Mouse (Mus musculus): ENCODE results near the gene Trmt2b.
"Not testable (repeated sequence)": the region's sequence is repeated elsewhere in the genome, so short reads cannot be mapped to it uniquely, and the experiment has no call there.

Gene Trmt2b

DNA sequence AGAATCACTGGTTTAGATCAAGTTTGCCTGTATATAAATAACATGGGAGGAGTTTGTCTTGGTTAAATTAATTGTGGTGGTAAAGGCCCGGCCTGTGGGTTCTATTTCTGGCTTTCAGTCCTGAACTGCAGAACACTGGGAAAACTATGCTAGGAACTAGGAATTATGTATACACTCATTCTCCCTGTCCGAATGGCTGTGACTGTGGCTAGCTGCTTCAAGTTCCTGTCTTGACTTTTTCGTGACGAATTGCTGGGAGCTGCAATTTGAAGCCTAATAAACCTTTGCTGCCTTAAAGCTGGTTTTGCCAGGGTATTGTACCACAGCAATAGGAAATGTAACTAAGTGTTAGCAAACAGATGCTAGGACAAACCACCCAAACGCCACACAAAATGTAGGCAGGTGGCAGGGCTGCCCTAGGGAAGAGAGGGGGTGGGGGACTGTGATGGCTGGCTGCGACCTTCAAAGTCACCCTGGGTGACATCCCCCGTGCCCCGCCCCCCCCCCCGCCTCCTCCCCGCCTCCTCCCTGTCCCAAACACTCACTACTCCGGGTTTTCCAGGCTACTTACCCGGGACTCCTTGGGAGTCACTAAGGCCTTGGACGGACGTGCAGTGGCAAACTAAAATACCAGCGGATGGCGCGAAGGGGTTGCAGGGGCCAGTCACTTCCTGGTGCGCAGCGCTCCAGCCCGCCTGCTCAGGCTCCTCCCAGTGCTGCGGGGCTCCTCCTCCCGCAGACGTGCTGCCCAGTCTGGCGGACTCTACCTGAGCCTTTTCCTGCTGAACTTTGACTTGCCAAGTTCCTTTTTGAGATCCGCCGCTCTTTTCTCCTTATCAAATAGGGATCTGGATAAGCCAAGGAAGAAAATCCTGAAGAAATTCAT is at the start of gene Trmt2b:
TSS of gene Trmt2b (minus strand) at position 710 of the 886 bp plus-strand sequence.
- peak; percentile 57 to 64 for DNase-seq (ENCODE audit: low spot score in 2 of 2)

DNA sequence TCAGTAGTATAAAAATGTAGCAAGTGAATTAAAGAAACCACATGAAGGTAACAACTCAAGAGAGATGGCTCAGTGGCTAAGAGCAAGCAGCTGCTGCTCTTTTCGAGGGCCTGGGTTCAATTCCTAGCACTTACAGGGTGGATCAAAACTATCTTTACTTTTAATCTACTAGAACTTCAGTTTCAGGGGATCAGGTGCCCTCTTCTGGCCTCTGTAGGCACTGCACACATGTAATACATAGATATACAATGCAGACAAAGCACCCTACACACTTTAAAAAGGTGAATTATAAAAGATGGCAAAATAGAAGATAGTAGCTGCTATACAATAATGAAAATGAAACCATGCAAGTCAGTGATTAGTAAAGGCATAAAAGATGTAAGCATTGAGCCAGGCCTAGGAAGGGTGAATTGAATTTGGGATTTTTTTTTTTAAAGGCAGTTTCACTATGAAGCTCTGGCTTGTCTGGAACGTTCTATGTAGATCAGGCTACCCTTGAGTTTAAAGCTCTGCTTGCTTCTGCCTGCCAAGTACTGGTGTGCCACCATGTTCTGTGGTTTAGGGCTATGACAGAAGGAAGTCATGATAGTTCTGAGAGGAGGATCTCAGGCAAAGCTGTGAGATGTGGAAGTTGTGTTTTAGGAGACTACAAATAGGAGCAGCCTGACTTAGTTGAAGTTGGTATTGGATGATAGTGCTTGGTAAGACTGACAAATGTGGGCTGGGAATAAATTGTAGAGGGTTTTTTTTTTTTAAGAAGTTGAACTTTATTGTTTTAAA is 42.6 kb upstream of the Trmt2b start:
- DNase-seq (ENCODE audit: low spot score in 2 of 2), result no peak

DNA sequence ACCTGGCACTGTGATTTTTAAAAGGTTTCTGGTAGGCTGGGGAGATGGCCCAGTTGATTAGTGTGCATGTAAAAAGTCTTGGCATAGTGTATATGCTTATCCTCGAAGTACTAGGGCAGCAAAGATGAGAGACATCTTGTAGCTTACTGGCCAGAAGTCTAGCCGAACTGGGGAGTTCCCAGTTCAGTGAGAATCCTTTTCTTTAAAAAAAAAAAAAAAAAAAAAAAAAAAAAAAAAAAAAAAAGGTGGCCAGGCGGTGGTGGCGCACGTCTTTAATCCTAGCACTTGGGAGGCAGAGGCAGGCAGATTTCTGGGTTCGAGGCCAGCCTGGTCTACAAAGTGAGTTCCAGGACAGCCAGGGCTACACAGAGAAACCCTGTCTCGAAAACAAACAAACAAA is 34.4 kb upstream of the Trmt2b start:
- DNase-seq (ENCODE audit: low spot score in 2 of 2), result not testable (repeated sequence)

DNA sequence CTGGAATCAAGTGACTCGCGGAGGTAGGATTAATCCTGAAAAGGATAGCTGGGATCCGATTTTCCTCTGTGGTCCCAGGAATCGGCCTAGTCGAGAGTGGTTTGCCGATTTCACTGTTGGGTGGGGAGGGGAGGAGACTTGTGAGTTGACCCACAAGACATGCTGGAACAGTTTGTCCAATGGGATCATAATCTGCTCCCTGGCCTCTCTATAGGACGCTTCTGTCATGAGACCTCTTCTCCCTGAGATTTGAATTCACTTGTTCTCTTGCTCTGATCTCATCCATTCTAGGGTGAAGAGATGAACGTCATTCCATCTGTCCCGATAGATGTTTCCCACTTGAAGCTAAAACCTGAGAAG is 31.5 kb upstream of the Trmt2b start:
- DNase-seq (ENCODE audit: low spot score in 2 of 2), result no peak

DNA sequence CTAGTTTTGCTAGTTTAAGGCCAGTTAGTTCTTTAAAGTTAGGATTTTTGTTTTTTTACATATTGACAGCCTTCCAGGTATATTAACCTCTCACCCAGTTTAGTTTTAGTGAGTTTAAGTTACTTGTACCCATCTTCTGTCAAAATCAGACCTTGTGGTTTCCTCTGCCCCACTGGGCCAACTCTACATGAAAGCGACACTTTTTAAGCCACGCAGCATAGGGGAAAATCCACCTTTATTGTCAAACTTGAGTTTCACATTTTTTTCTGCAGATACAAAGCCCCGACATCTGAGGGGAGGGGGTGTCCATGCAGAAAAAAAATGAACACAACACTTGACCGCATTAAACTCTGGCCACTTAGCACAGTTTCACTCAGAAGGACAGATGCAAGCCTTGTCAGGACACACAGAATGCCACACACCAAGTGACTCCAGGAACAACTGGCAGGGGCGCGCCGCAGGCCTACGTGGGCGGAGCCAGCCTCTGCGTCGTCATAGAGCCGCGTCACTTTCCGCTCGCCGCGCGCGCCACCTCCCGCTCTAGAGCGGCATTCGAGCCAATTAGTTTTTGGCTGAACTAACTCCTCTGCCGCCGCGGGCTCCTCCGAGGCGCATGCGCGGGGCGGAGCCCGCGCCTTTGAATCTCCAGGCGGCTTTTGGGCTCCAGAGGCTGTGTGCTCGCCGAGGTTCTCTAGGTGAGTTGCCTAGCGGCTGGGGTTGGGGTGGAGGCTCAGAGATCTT is 30.9 kb upstream of the Trmt2b start, which contains the start of gene Cenpi:
TSS of gene Cenpi (plus strand) at position 551 of the 741 bp plus-strand sequence.
- DNase-seq (ENCODE audit: low spot score in 2 of 2), result peak; percentile 75 to 87

DNA sequence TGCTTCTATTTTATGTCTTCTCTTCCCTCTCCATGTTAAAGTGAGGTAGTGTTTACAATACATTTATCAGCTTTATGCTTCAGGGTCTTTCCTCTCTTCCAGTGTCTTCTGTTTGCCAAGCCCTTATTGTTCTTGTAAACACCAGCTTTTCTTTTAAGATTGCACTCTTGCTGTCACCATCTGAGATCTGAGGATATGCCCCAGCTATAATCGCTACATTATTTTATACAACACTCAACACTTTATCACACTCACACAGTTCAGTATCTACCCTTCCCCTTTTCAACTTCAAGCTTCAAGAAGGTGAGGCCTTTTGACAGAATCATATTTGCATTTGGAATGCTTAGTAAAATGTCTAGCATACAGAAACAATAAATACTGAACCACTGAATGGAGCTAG is 26.5 kb upstream of the Trmt2b start:
- DNase-seq (ENCODE audit: low spot score in 2 of 2), result no peak

DNA sequence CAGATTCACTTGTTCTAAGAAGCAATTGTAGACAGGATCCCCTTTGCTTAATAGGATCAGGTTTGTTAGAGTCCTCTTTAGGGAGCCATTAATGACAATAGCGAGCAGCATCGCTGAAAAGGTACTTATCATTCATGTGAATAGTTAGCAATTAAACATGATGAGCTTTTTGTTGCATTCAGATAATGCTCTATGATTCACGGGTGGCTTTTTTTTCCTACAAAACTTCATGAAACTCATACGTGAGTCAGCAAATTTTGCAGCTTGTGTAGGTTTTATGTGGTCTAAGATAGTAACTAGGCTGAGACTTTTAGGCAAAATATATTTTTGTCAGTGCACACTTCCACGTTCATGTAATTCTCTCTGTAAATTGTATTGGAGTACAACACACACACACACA is 23.4 kb upstream of the Trmt2b start:
- DNase-seq (ENCODE audit: low spot score in 2 of 2), result no peak

DNA sequence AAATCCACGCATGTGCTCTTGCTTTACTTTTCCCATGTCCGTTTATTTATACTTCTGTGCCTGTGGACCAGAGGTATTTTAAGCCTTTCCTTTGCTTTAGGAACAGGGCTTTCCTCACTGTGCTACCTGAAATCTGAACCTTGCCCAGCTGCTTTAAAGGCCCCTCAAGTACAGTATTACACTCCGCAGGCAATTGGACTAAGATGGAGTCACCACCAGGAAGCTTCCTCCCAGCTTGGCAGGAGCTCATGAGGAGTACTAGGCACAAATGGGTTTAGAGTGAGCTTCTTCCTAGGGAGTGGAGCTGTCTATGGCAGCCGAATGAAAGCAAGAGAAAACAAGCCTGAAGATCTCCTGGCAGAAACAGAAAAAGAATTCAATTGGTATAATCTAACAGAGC is 20.4 kb upstream of the Trmt2b start:
- no peak for DNase-seq (ENCODE audit: low spot score in 2 of 2)

DNA sequence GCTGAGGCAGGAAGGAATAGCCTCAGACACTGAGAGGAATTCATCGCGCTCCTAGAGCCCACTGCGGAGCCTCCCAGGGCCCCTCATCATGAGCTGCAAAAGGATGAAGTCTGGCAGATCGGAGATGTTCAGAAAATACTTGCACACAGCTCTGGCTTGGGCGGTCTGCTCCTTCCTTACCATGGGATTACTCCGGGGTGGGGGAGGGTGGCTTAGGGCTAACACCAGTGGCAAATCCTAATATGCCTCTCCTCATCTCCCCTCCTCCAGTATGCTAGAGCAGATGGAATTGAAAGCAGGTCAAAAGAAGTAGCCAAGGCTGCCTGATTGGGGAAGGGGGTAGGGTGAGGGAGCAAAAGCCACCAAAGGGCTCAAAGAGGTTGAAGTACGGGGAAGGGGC is 20.0 kb upstream of the Trmt2b start:
- no peak for DNase-seq (ENCODE audit: low spot score in 2 of 2)

DNA sequence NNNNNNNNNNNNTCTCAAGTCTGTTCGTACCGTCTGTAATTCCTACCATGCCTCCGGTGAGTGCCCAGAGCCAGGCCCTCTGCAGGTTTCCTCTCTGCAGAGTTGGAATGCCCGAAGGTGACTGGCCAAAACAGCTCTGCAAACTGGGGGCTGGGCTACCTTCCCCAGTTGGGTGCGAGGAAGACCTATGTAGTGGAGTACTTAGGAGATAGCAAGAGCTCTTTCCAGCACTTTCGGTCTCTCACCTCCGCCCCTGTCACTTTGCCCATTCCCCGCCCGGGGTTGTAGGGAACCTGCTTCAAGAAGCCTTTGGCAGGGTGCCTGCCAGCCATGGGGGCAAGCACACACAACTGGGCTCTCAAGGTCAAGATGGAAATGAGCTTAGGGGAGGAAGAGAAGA is 19.5 kb upstream of the Trmt2b start:
- DNase-seq (ENCODE audit: low spot score in 2 of 2), result no peak

DNA sequence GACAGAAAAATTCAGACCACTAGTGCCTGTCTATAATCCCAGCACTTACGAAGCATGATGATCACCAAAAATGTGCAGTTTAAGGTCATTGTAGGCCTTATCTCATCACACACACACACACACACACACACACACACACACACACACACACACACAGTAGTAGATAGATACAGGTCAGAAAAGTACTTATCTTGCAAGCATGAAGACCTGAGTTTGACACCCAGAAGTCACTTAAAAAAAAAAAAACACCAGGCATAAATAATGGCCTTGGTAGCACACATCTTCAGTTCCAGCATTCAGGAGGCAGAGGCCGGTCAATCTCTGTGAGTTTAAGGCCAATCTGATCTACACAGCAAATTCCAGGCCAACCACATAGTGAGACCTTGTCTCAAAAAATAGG is 10.5 kb upstream of the Trmt2b start:
- no peak for DNase-seq (ENCODE audit: low spot score in 2 of 2)

DNA sequence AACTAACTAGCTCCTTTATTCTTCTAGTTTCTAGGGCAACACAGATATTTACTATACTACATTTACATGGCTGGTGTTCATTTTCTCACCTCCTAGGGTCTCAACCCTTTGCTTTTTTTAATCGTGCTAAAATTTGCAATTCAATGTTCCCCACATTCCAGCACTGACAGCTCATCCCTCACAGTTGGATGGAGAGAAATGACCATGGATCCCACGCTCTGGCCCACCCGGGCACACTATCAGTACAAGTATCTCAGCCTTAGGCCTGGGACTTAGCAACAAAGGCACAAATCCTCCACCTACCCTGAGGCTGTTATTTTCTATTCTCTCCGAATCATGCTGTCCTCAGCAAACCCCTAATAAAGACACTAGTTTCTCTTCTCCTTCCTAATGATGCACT is 9.0 kb upstream of the Trmt2b start:
- no peak for DNase-seq (ENCODE audit: low spot score in 2 of 2)

DNA sequence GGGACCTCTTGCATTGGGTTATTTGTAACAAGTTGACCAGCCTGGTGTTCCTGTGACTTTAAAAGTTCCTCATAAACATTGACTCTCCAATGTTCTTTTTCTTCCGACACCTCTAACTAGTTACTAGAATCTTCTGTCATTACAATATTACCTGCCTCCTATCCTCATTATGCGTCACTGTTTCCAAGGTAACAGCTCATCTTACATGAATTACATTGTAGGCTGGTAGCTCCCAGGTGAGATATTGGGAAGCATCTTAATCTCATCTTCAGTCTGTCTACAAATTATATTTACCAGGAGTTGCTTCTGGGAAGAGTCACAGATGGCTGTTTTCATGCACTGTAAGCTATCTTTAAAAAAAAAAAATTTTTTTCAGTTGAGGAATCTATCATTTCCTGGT is 8.3 kb upstream of the Trmt2b start:
- DNase-seq (ENCODE audit: low spot score in 2 of 2), result no peak

DNA sequence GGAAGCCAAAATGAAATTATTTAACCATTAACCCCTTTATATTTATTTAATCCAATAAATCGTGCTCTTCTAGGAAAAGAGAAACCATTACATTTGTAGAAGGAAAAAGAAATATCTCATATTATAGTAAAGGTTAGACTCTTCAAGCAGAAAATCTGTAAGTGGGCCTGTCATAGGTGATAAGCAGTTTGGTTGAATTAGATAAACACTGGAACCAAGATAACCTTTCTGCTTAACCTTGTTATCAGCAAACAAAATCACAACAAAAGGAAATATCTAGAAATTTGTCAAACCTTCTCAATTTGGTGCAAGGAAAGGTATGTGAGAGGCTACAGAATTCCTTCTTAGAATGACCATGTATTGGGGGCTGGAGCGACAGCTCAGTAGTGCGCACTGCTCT is 3.7 kb upstream of the Trmt2b start:
- DNase-seq (ENCODE audit: low spot score in 2 of 2), result no peak

DNA sequence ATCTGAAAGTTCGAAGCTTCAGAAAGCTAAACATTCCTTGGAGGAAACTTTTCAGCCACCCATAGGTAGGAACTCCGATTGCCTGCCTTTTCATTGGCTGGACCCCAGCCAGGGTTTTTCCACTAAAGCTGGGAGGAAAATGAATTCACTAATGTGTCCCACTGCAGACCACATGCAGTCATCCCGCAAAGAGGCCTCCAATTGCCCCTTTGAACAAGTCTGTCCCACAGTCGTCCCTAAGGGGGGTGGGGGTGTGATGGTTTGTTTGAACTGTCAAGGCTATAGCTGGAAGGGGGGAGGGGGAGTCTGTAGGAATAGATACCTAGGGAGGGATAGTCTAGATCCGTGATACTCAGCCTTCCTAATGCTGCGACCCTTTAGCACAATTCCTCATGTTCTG is 1.1 kb downstream of the Trmt2b start:
- no peak for DNase-seq (ENCODE audit: low spot score in 2 of 2)

DNA sequence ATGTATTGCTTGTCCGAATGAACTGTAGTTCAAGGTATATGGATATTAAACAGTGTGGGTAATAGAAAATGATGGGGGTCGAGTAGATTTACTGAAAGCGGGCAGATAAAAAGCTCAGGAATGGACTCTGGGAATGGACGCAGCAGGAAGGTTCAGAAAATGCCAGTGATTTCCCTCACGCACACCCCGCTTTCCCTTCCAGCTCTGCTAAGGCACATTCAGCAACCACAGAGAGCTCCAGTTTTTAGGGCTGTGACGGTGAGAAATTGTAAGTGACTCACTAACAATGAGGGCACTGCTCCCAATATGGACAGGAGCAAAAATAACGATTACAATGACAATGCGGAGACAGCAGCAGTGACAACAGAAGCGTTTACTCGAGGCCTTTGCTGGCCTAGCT is 14.7 kb downstream of the Trmt2b start:
- DNase-seq (ENCODE audit: low spot score in 2 of 2), result no peak

DNA sequence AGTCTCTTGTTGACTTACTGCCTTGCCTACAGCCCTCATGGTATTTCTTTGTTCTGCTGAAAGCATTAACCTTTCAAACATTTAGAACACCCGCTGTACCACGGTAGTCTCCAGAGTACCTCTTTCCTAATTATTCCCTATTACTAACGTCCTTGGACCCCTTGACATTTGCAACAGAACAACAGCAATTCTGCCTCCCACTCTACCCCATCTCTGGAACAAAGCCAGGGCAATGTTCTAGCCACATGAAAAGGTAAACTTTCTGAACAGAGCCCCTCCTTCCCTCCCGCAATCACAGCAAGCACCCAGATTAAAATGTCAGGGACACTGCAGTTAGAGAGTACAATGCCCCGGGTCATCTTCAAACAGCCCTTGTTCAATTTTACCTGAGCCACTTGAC is 15.6 kb downstream of the Trmt2b start:
- no peak for DNase-seq (ENCODE audit: low spot score in 2 of 2)

DNA sequence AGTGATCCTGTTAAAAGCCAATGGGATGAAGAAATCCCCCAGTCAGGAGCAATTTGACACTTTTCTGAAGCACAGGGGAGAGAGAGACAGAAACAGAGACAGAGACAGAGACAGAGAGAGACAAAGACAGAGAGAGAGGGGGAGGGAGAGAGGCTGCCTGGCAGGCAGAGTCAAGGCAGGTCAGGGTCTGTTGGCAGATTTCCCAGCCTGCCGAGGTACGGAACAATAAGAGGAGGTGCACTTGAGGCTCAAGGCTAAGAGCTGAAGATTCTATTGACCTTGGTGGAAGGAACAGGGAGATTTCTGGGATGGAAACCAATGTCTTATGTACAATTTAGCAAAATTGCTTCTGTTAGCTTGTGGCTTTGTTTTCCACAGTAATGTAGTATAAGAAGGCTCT is 28.6 kb downstream of the Trmt2b start:
- peak in 1 of 2 experiments; percentile 18 for DNase-seq (ENCODE audit: low spot score in 2 of 2)

DNA sequence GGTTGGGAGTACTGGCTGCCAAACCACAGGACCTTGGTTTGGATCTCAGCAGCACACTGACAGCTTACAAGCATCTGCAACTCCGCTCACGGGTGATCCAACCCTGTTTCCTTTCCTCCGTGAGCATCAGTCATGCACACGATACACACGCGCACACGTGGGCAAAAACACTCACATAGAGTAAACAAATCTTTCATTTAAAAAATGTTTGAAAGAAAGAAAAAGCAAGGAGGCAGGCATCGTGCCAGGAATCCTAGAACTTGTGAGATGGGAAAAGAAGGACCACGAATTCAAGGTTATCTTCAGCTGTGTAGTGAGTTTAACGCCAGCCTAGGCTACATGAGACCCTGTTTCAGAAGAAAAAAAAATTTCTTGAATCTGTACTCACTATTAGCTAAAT is 30.8 kb downstream of the Trmt2b start:
- no peak for DNase-seq (ENCODE audit: low spot score in 2 of 2)

DNA sequence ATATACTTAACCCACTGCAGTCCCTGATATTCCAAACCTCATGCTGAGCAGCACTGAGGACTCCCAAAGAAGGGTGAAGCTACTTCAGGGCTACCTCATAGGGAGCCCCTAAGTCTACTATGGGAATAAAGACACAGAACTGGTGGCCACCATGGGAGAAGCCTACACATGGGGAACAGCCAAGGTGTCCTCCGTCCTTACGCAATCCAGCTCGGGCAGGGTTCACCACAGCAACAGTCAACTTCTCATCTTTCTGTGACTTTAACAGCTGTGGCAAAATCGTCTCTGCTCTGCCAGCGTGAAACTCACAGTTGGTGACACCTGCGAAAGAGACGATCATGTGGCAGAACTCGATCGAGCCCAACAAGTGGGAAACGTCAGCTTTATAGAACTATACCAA is 38.5 kb downstream of the Trmt2b start:
- DNase-seq (ENCODE audit: low spot score in 2 of 2), result no peak

DNA sequence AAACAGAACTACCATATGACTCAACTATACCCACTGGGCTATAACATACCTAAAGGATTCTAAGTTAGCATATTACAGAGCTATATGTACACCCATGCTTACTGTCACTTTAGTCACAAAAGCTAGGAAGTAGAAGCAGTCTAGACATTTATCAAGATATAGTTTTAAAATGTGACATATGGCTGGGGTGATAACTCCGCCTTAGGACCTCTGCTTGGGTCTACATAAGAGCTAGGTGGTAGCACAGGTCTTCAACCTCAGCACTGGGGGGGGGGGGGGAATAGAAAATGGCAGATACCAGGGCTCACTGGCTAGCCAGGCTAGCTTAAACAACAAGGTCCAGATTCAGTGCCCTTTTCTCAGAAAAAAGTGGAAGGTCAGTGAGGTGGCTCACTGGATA is 43.7 kb downstream of the Trmt2b start:
- no peak for DNase-seq (ENCODE audit: low spot score in 2 of 2)

DNA sequence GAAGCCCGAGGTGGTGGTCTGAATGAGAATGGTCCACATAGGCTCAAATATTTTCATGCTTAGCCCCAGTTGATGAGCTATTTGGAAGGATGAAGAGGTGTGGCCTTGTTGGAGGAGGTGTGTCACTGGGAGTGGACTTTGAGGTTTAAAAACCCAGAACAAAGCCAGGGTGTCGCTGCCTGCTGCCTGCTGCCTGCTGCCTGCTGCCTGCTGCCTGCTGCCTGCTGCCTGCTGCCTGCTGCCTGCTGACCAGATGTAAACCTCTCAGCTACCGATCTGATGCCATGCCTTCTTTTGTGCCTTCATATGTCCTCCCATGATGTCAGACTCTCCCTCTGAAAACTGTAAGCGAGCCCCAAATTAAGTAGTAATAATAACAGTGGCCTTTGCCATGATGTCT is 54.9 kb downstream of the Trmt2b start, which contains the start of gene Nox1:
TSS of gene Nox1 (minus strand) at position 101 of the 400 bp plus-strand sequence.
- no peak for DNase-seq (ENCODE audit: low spot score in 2 of 2)

Data from urinary bladder, postnatal 4 days (tissue).